Mouse (Mus musculus) small intestine, adult 2 months (tissue): ENCODE data around the gene March7.

Experiments used
- CTCF ChIP-seq: fragments of 200-500 bp; IDR thresholded peaks from 2 replicates; pipeline ENCODE4 v1.5.1; 2012; ENCODE audit warnings: low read depth, mild to moderate bottlenecking, control low read depth, inconsistent platforms, low read length, moderate library complexity, mixed read lengths; ENCODE audit not compliant: insufficient replicate concordance, insufficient read length; ENCODE audit errors: extremely low read depth
- POLR2A ChIP-seq: fragments of 200-500 bp; IDR thresholded peaks from 2 replicates; pipeline ENCODE4 v1.6.1; 2012; ENCODE audit warnings: low read depth, mild to moderate bottlenecking, control low read depth, inconsistent platforms, low read length, moderate library complexity

GRCm38 (mm10) chr2:60291381-60291780 lies 81.7 kb downstream of the March7 start:
- TF ChIP-seq CTCF: no peak
- TF ChIP-seq POLR2A: no peak
